Mouse (Mus musculus) kidney, adult 11 months (tissue): ENCODE results near the gene Hmg20b.

Source experiments
- DNase-seq: peaks from one replicate; pipeline ENCODE4 v3.0.0; 2022

Hmg20b gene

GRCm38 (mm10) chr10:81302781-81303218, 47.5 kb downstream of the Hmg20b start:
- DNase-seq = no peak

DNA sequence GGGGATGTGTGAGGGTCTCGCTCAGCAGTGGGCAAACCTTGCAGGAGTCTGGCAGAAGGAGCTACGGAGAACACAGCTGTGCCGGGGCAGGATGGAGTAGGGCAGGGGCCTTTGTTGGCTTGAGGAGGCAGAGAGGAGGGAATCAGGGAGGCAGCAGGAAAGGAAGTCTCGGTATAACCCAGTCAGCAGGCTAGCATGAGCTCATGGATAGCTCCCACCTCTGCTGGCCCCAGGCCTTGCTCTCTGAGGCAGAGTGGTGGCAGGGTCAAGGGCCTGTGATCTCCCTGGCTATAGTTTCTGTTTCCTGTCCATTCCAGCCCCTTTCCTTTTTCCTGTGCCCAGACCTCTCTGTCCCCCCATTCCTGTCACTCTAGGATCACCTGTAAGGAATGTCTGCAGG, 48.0 kb downstream of the Hmg20b start:
- no peak for DNase-seq

DNA sequence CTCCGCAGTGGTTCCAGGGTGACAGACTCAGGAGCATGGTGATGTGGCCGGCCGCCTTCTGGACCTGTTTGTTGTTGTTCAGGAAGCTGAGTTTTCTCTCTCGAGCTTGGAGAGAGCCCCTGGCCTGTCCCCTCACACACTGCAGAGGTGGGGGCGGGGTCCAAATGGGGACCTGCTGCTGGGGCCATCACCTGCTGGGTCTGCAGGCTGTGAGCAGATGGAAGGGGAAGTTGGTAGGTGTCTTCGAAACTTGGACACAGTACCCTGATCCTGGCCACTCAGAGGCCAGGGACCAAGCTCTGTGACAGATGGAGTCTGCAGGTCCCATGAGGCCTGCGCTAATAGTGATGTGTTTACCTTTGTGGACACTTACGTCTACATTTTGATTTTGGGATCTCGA, 49.0 kb downstream of the Hmg20b start:
- no peak for DNase-seq

DNA sequence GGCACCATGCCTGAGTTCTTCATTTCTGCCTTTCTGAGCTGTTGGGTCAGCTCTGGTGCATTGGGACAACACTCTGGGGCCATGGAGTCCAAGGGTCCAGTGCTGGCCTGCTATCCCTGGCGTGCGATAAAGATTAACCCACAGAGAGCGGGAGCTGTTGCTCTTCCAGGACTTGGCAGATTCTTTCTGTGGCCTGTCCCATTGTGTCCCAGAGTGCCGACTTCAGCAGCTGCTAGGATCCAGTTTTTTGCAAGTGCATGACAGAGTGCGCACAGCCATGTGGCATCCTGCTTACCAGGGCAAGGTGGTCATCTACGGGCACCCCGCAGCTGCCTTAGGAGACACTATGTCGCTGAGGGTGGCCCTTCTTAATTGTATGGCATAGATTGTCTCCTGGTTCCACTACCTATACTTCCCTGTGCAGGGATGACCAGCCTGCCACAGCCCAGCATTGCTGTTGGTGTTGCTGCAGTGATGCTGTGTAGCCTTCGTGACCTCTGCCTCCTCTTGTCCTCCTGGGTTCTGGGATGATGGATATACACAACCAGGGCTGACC, 49.9 kb downstream of the Hmg20b start:
- peak; percentile 88 for DNase-seq

GRCm38 (mm10) chr10:81299585-81300351, 50.5 kb downstream of the Hmg20b start:
- peak; percentile 84 for DNase-seq

DNA sequence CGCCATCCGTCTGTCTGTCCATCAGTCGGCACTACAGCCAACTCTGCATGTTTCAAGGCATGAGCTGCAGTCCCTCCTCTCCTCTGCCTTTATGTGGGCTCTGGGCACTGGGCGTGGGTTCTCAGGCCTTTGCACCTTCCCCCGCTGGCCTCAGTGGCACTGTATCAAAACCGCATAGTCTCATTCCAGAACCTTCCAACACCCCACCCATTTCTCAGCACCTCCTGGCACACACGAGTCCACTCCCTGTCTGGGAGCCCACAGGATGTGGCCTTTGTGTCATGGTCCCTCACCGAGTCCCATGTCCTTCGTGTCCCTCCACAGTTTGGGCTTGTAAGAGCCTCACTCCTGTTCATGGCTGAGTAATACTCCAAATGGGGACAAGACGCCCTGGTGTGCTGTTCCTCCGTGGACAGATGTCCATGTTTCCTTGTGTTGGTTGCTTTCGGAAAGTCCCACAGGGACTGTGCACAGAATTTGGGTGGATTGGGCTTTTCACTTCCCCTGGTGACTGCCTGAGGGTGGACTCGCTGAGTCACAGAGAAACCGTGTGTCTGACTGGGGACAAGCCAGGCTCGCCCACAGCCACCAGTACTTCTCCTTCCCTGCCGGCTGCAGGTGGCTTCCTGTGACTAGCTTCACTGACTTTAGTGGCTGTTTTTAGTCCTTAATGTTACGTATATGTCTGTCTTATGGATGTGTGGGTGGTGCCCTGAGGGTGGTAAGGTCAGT, 51.7 kb downstream of the Hmg20b start:
- DNase-seq = no peak

GRCm38 (mm10) chr10:81297845-81298244, 52.4 kb downstream of the Hmg20b start:
- peak; percentile 73 for DNase-seq

- DNase-seq = no peak
Measured at GRCm38 (mm10) chr10:81297246-81297645, 53.0 kb downstream of the Hmg20b start.
